Mouse (Mus musculus) G1E (cell line): ENCODE results near the gene Sars. TPM values are rescaled to one million over a fixed set of nuclear protein-coding genes. Genes with fewer than 3 reads are reported as not detected.

ENCODE experiments used
- ATAC-seq: 2 replicates; pipeline ENCODE4 v1.8.0; 2016; ENCODE audit warnings: mild to moderate bottlenecking; ENCODE audit not compliant: insufficient number of reproducible peaks, poor library complexity, low FRiP score, severe bottlenecking; ENCODE audit errors: extremely low read depth
- DNase-seq: peaks from one replicate; pipeline ENCODE4 v3.0.0; 2012; ENCODE audit warnings: low spot score
- H3K27me3 ChIP-seq: 2 replicates; pipeline ENCODE4 v1.6.1; 2012; ENCODE audit warnings: mild to moderate bottlenecking, low read length, inconsistent platforms; ENCODE audit not compliant: insufficient read depth
- H3K36me3 ChIP-seq: replicated peaks from 2 replicates; pipeline ENCODE3; 2012; ENCODE audit warnings: mild to moderate bottlenecking, inconsistent platforms
- H3K4me1 ChIP-seq: 2 replicates; pipeline ENCODE4 v1.6.1; 2012; ENCODE audit warnings: low read depth, low read length, inconsistent platforms, mixed read lengths; ENCODE audit not compliant: insufficient read depth
- H3K4me3 ChIP-seq: 2 replicates; pipeline ENCODE4 v1.5.1; 2012; ENCODE audit warnings: low read depth, mild to moderate bottlenecking, inconsistent platforms, low read length, moderate library complexity, mixed read lengths
- H3K9me3 ChIP-seq: replicated peaks from 2 replicates; pipeline ENCODE4 v1.6.1; 2012; ENCODE audit warnings: inconsistent platforms
- CTCF ChIP-seq: IDR thresholded peaks from 2 replicates; pipeline ENCODE4 v1.5.1; 2012; ENCODE audit warnings: low read depth, low read length, inconsistent platforms, mixed read lengths
- GATA1 ChIP-seq: IDR thresholded peaks from 2 replicates; pipeline ENCODE4 v1.6.1; 2012; ENCODE audit warnings: borderline replicate concordance, low read length, inconsistent platforms, mixed read lengths
- GATA2 ChIP-seq: IDR thresholded peaks from 2 replicates; pipeline ENCODE4 v1.6.1; 2012; ENCODE audit warnings: low read depth, low read length, inconsistent platforms, borderline replicate concordance
- POLR2AphosphoS5 ChIP-seq: IDR thresholded peaks from 2 replicates; pipeline ENCODE4 v1.6.1; 2012; ENCODE audit warnings: low read depth, low read length, inconsistent platforms; ENCODE audit not compliant: insufficient replicate concordance
- TAL1 ChIP-seq: conservative IDR thresholded peaks from 2 replicates; pipeline ENCODE4 v1.6.1; 2012; ENCODE audit warnings: low read depth, low read length, inconsistent platforms, mixed read lengths
- polyA plus RNA-seq: library from polyadenylated mRNA; stranded (reverse); fragments of >175 nt; gene quantifications from 2 replicates; pipeline ENCODE4 v1.2.3, GENCODE M21; 2012
- total RNA-seq, 2 experiments: library from RNA; stranded (forward) in 1 of 2; stranded (reverse) in 1 of 2; fragments of 200-1000 nt in 1 of 2; fragments of >200 nt in 1 of 2; fragmentation: Nextera tagmentation in 1 of 2; gene quantifications; 2 replicates each; pipeline ENCODE4 v1.2.3; 2014 to 2017

Gene Sars
- total and polyA plus RNA-seq, 3 experiments = 143 to 480 (median 206) TPM

GRCm38 (mm10) chr3:108398281-108398680, 46.7 kb downstream of the Sars start:
- H3K36me3 ChIP-seq = no peaks in the 10 kb centered on the region
- no peak for TF ChIP-seq GATA2
- TF ChIP-seq CTCF = no peak
- TF ChIP-seq GATA1 = no peak
- no peak for TF ChIP-seq TAL1
- no peak for TF ChIP-seq POLR2AphosphoS5
- H3K9me3 ChIP-seq = no peaks in the 10 kb centered on the region
- H3K4me3 ChIP-seq = no peak overlapping the region
- DNase-seq (no peak), ATAC-seq (no peak)
- peaks cover 66% of the 10 kb centered on the region for H3K27me3 ChIP-seq
- H3K4me1 ChIP-seq = peaks cover 9% of the 10 kb centered on the region

- DNase-seq = no peak
- Histone ChIP-seq H3K9me3 (no peaks in the 10 kb centered on the region), H3K27me3 (peaks cover 53% of the 10 kb centered on the region)
Measured at GRCm38 (mm10) chr3:108392793-108393192, 52.2 kb downstream of the Sars start.

GRCm38 (mm10) chr3:108392299-108392698, 52.7 kb downstream of the Sars start:
- Histone ChIP-seq H3K9me3 (no peaks in the 10 kb centered on the region), H3K27me3 (peaks cover 48% of the 10 kb centered on the region), H3K4me3 (no peak overlapping the region), H3K4me1 (peaks cover 20% of the 10 kb centered on the region), H3K36me3 (peaks cover 16% of the 10 kb centered on the region)
- DNase-seq (no peak), ATAC-seq (no peak)
- TF ChIP-seq GATA2 (no peak), GATA1 (no peak), CTCF (no peak), POLR2AphosphoS5 (no peak), TAL1 (no peak)

More at GRCm38 (mm10) chr3:108392793-108393192, 52.2 kb downstream of the Sars start:
- TF ChIP-seq GATA2 (no peak), GATA1 (no peak), TAL1 (no peak)
- no peak for ATAC-seq
- Histone ChIP-seq H3K4me1 (peaks cover 15% of the 10 kb centered on the region), H3K36me3 (peaks cover 11% of the 10 kb centered on the region), H3K4me3 (no peak overlapping the region)

- peak; percentile 80 for ATAC-seq
Measured at GRCm38 (mm10) chr3:108389111-108389545, 55.9 kb downstream of the Sars start.

GRCm38 (mm10) chr3:108386186-108386585, 58.8 kb downstream of the Sars start:
- Histone ChIP-seq H3K4me1 (peaks cover 74% of the 10 kb centered on the region), H3K27me3 (no peaks in the 10 kb centered on the region), H3K9me3 (no peaks in the 10 kb centered on the region), H3K4me3 (peak overlapping the region; percentile 82; the same call in 1 of the 2 replicates), H3K36me3 (peaks cover 44% of the 10 kb centered on the region)
- TF ChIP-seq GATA1 (no peak), CTCF (no peak), POLR2AphosphoS5 (no peak), GATA2 (no peak), TAL1 (no peak)
- ATAC-seq (no peak), DNase-seq (no peak)

More at GRCm38 (mm10) chr3:108389111-108389545, 55.9 kb downstream of the Sars start:
- peaks cover 49% of the 10 kb centered on the region for H3K4me1 ChIP-seq
- H3K27me3 ChIP-seq = peaks cover 23% of the 10 kb centered on the region
- peak; percentile 94 for DNase-seq
- peak; percentile 93 for TF ChIP-seq CTCF
- no peak for TF ChIP-seq GATA2
- no peaks in the 10 kb centered on the region for H3K9me3 ChIP-seq
- H3K4me3 ChIP-seq = no peak overlapping the region
- peaks cover 44% of the 10 kb centered on the region for H3K36me3 ChIP-seq

GRCm38 (mm10) chr3:108384425-108384824, 60.6 kb downstream of the Sars start:
- DNase-seq = peak; percentile 39
- peaks cover 73% of the 10 kb centered on the region for H3K4me1 ChIP-seq

More at GRCm38 (mm10) chr3:108384425-108384824, 60.6 kb downstream of the Sars start:
- Histone ChIP-seq H3K9me3 (no peaks in the 10 kb centered on the region), H3K4me3 (peak overlapping the region; percentile 82), H3K27me3 (no peaks in the 10 kb centered on the region), H3K36me3 (peaks cover 44% of the 10 kb centered on the region)
- ATAC-seq = no peak
- TF ChIP-seq POLR2AphosphoS5 (no peak), GATA1 (no peak), TAL1 (no peak)
